Mouse (Mus musculus): ENCODE measurements around the gene Cox8a. TPM values are rescaled to one million over a fixed set of nuclear protein-coding genes. Genes with fewer than 3 reads are reported as not detected.

Gene Cox8a
- polyA plus RNA-seq (2015; fragmentation: Nextera tagmentation; extraction: Ambion mirVana), result 676 and 682 TPM in 2 replicates

GRCm38 (mm10) chr19:7217162-7217925, at the start of gene Cox8a:
Gene Cox8a (minus strand): TSS chr19:7217616.
- ATAC-seq (ENCODE audit: insufficient number of reproducible peaks, low FRiP score, low TSS enrichment, low read depth), result peak; percentile 96
- Histone ChIP-seq H3K4me2 (peak within 1 kb of the TSS; percentile 65), H3K27ac (peak within 1 kb of the TSS; percentile 87), H3K36me3 (peaks cover 31% of the 10 kb centered on the region), H3K4me3 (peak within 1 kb of the TSS; percentile 84), H3K27me3 (no peaks in the 10 kb centered on the region), H3K9ac (peak within 1 kb of the TSS; percentile 76), H3K4me1 (peaks cover 34% of the 10 kb centered on the region), H3K9me3 (no peaks in the 10 kb centered on the region)
- 0% methylated on average over 50 of the region's 50 CpGs for WGBS

DNA sequence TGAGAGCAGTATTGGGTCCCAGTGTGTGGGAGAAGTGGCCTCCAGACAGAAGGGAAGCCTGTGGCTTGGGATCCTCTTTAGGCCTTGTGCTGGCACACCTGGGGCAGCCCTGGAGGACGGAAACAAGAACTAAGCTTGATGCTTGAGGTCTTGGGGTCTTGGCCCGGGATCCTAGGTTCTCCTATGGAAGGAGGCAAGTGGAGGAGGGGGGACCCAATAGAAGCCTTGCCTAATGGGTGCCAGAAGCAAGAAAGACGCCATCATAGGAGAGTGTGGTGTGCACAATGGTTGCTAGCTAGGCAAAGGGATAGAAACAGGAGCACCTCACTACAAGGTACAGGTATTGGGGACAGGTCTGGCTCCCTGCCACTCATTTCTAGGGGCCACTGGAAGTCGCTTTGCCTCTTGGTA, 49.0 kb upstream of the Cox8a start:
- no peak for ATAC-seq (ENCODE audit: insufficient number of reproducible peaks, low FRiP score, low TSS enrichment, low read depth)
- H3K36me3 ChIP-seq, result peaks cover 11% of the 10 kb centered on the region
- no peak overlapping the region for H3K4me3 ChIP-seq
- peak overlapping the region; percentile 94 for H3K27ac ChIP-seq
- no peak overlapping the region for H3K9ac ChIP-seq
- no peaks in the 10 kb centered on the region for H3K27me3 ChIP-seq
- 51% methylated on average over 4 of the region's 4 CpGs for WGBS
- no peak overlapping the region for H3K4me2 ChIP-seq
- H3K4me1 ChIP-seq, result peaks cover 63% of the 10 kb centered on the region
- no peaks in the 10 kb centered on the region for H3K9me3 ChIP-seq

GRCm38 (mm10) chr19:7265478-7266191, 48.2 kb upstream of the Cox8a start:
- ATAC-seq (ENCODE audit: insufficient number of reproducible peaks, low FRiP score, low TSS enrichment, low read depth), result no peak
- H3K36me3 ChIP-seq, result peaks cover 3% of the 10 kb centered on the region
- no peaks in the 10 kb centered on the region for H3K27me3 ChIP-seq
- H3K4me2 ChIP-seq, result no peak overlapping the region
- H3K27ac ChIP-seq, result peak overlapping the region; percentile 94
- H3K9ac ChIP-seq, result no peak overlapping the region
- WGBS, result 32% methylated on average over 14 of the region's 14 CpGs
- H3K4me1 ChIP-seq, result peaks cover 55% of the 10 kb centered on the region
- H3K9me3 ChIP-seq, result no peaks in the 10 kb centered on the region
- no peak overlapping the region for H3K4me3 ChIP-seq

DNA sequence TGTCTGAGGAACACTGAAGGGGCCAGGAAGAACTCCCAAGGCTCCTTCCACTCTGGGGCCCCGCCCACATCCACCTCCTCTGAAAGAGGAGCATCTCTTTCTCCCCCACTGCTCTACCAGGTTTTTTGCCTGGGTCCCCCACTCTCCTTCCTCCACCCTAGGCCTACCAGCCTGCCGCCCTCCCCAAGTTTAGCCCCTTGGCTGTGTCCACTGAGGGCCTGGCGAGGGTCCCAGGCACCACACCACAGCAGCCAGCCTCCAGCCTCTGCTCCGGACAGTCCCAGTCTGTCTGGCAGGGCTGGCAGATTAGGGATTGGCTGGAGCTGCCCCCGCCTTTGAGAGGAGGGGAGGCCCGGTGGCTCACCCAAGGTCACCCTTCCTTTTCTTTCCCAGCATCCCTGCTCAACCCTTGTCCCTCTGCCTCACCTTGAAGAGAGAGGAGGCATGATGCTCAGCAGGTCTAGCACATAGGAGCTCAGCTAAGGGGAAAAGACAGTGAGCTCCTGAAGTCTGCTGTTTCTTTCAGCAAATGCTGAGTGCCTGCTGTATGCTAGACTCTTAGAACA, 47.4 kb upstream of the Cox8a start:
- H3K4me3 ChIP-seq, result no peak overlapping the region

GRCm38 (mm10) chr19:7264088-7264765, 46.8 kb upstream of the Cox8a start:
- 9% methylated on average over 9 of the region's 9 CpGs for whole genome bisulfite sequencing
- no peak for ATAC-seq (ENCODE audit: insufficient number of reproducible peaks, low FRiP score, low TSS enrichment, low read depth)
- H3K4me1 ChIP-seq, result peaks cover 43% of the 10 kb centered on the region
- no peak overlapping the region for H3K9ac ChIP-seq
- no peaks in the 10 kb centered on the region for H3K36me3 ChIP-seq
- peak overlapping the region; percentile 94 for H3K27ac ChIP-seq
- no peaks in the 10 kb centered on the region for H3K27me3 ChIP-seq
- 0 out of 2 replicates have a peak overlapping the region, but pooled peaks have one; percentile 15 for H3K4me2 ChIP-seq
- no peaks in the 10 kb centered on the region for H3K9me3 ChIP-seq
- no peak overlapping the region for H3K4me3 ChIP-seq

More for the DNA sequence above, 47.4 kb upstream of the Cox8a start:
- Histone ChIP-seq H3K36me3 (no peaks in the 10 kb centered on the region), H3K9ac (no peak overlapping the region), H3K9me3 (no peaks in the 10 kb centered on the region), H3K27ac (peak overlapping the region; percentile 94), H3K4me2 (peak overlapping the region; percentile 15; the same call in 1 of the 2 replicates), H3K4me1 (peaks cover 50% of the 10 kb centered on the region), H3K27me3 (no peaks in the 10 kb centered on the region)
- no peak for ATAC-seq (ENCODE audit: insufficient number of reproducible peaks, low FRiP score, low TSS enrichment, low read depth)
- WGBS, result 24% methylated on average over 6 of the region's 6 CpGs

- H3K4me1 ChIP-seq, result peaks cover 37% of the 10 kb centered on the region
- no peak overlapping the region for H3K27ac ChIP-seq
- no peak overlapping the region for H3K9ac ChIP-seq
- 80% methylated on average over 1 of the region's 1 CpGs for WGBS
- no peak overlapping the region for H3K4me2 ChIP-seq
- H3K27me3 ChIP-seq, result no peaks in the 10 kb centered on the region
- no peak overlapping the region for H3K4me3 ChIP-seq
- no peak for ATAC-seq (ENCODE audit: insufficient number of reproducible peaks, low FRiP score, low TSS enrichment, low read depth)
- no peaks in the 10 kb centered on the region for H3K9me3 ChIP-seq
- H3K36me3 ChIP-seq, result no peaks in the 10 kb centered on the region
Measured at GRCm38 (mm10) chr19:7262592-7262991, 45.2 kb upstream of the Cox8a start.

DNA sequence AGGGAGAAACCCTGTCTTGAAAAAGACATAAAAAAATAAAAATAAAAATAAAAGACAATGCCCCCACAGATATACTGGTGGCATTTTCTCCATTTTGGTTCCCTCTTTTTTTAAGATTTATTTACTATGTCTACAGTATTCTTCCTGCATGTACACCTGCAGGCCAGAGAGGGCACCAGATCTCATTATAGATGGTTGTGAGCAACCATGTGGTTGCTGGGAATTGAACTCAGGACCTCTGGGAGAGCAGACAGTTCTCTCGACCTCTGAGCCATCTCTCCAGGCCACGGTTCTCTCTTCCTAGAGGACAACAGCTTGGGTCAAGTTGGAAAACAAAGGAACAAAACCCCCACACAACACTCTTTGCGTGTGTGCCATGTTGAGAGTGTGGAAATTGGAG, 44.5 kb upstream of the Cox8a start:
- H3K27me3 ChIP-seq, result no peaks in the 10 kb centered on the region
- no peak overlapping the region for H3K9ac ChIP-seq
- H3K4me2 ChIP-seq, result no peak overlapping the region
- peaks cover 31% of the 10 kb centered on the region for H3K4me1 ChIP-seq
- no peaks in the 10 kb centered on the region for H3K9me3 ChIP-seq
- no peaks in the 10 kb centered on the region for H3K36me3 ChIP-seq
- no peak for ATAC-seq (ENCODE audit: insufficient number of reproducible peaks, low FRiP score, low TSS enrichment, low read depth)
- H3K27ac ChIP-seq, result no peak overlapping the region
- H3K4me3 ChIP-seq, result no peak overlapping the region
- whole genome bisulfite sequencing, result 92% methylated on average over 3 of the region's 3 CpGs

- Histone ChIP-seq H3K4me3 (no peak overlapping the region), H3K4me1 (peaks cover 26% of the 10 kb centered on the region), H3K9ac (no peak overlapping the region), H3K27ac (no peak overlapping the region), H3K36me3 (no peaks in the 10 kb centered on the region), H3K4me2 (no peak overlapping the region), H3K27me3 (no peaks in the 10 kb centered on the region), H3K9me3 (no peaks in the 10 kb centered on the region)
- 94% methylated on average over 1 of the region's 1 CpGs for WGBS
- ATAC-seq (ENCODE audit: insufficient number of reproducible peaks, low FRiP score, low TSS enrichment, low read depth), result no peak
Measured at GRCm38 (mm10) chr19:7261476-7261875, 44.1 kb upstream of the Cox8a start.

DNA sequence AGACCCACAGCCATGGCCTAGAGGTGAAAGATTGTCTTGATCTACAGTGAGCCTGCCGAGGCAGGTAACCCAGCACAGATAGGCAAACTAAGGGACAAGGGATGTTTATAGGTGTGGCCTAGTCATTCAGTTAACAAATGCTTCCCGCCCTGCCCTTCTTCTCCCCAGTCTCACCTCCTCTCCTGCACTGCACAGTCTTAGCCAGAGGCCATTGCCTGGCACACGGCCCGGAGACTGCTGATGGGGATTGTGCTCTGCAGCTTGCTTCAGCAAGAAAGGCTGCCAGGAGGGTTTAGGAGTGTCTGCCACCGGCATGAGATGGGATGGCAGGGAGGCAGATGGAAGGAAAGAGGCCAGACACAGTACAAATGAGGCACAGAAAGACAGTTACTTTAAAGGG, 40.5 kb upstream of the Cox8a start:
- 66% methylated on average over 5 of the region's 5 CpGs for WGBS
- Histone ChIP-seq H3K4me1 (no peaks in the 10 kb centered on the region), H3K27ac (no peak overlapping the region), H3K9me3 (no peaks in the 10 kb centered on the region), H3K9ac (no peak overlapping the region), H3K36me3 (no peaks in the 10 kb centered on the region), H3K27me3 (no peaks in the 10 kb centered on the region), H3K4me2 (no peak overlapping the region), H3K4me3 (no peak overlapping the region)
- ATAC-seq (ENCODE audit: insufficient number of reproducible peaks, low FRiP score, low TSS enrichment, low read depth), result no peak

GRCm38 (mm10) chr19:7246021-7246420, 28.6 kb upstream of the Cox8a start:
- no peak overlapping the region for H3K9ac ChIP-seq
- peaks cover 4% of the 10 kb centered on the region; the same call in 1 of the 2 replicates for H3K4me1 ChIP-seq
- no peaks in the 10 kb centered on the region for H3K27me3 ChIP-seq
- no peaks in the 10 kb centered on the region for H3K9me3 ChIP-seq
- H3K4me3 ChIP-seq, result no peak overlapping the region
- no peak overlapping the region for H3K27ac ChIP-seq
- no peak overlapping the region for H3K4me2 ChIP-seq
- ATAC-seq (ENCODE audit: insufficient number of reproducible peaks, low FRiP score, low TSS enrichment, low read depth), result no peak
- no peaks in the 10 kb centered on the region for H3K36me3 ChIP-seq
- WGBS, result 60% methylated on average over 3 of the region's 3 CpGs

- Histone ChIP-seq H3K27me3 (no peaks in the 10 kb centered on the region), H3K36me3 (0 out of 2 replicates have a peak, but pooled peaks cover 14% of the 10 kb centered on the region), H3K9me3 (no peaks in the 10 kb centered on the region), H3K4me2 (peak within 1 kb of the TSS; percentile 92), H3K27ac (peak within 1 kb of the TSS; percentile 81), H3K4me1 (peaks cover 18% of the 10 kb centered on the region), H3K4me3 (peak within 1 kb of the TSS; percentile 84), H3K9ac (peak within 1 kb of the TSS; percentile 81)
- under 1% methylated on average over 80 of the region's 80 CpGs for WGBS
- ATAC-seq (ENCODE audit: insufficient number of reproducible peaks, low FRiP score, low TSS enrichment, low read depth), result peak; percentile 92
Measured at GRCm38 (mm10) chr19:7240782-7241690, 23.6 kb upstream of the Cox8a start, which contains the start of gene Naa40. Gene Naa40 (minus strand): TSS chr19:7241183.
